ENCODE assay signal across 19 mouse cellular contexts in genomic region chr6:101212086-101212485, GRCm38 (mm10).
DNase-seq lines count a peak whose midpoint lies in the region; ATAC-seq lines count a peak whose summit lies in the region.
"Had no signal": no experiment of that assay in that cellular context is flagged by ENCODE, and none has a peak within 500 bp of the region (broad histone marks: within the 10 kb centered on the region; RNA-seq: fewer than 3 reads in every experiment).

No protein-coding gene starts in this region.

- no peaks in the 10 kb centered on the region; the same call in 1 of the 2 replicates for H3K27me3 ChIP-seq in forebrain, embryonic 16.5 days (replicated peaks; ENCODE audit: control insufficient read depth, insufficient read depth, low read length)
- H3K27me3 ChIP-seq in forebrain, embryonic 11.5 days (ENCODE audit: control insufficient read depth, insufficient read depth, low read length) = no peaks in the 10 kb centered on the region
- H3K27me3 ChIP-seq in midbrain, embryonic 11.5 days (ENCODE audit: control insufficient read depth, insufficient read depth, low read length) = no peaks in the 10 kb centered on the region
- H3K27me3 ChIP-seq in midbrain, embryonic 10.5 days (ENCODE audit: low read depth, poor library complexity, severe bottlenecking) = no peaks in the 10 kb centered on the region; the same call in 1 of the 2 replicates
- H3K27me3 ChIP-seq in midbrain, embryonic 14.5 days (ENCODE audit: control insufficient read depth, insufficient read depth, low read length) = no peaks in the 10 kb centered on the region
- H3K27me3 ChIP-seq: embryonic facial prominence, embryonic 15.5 days; heart, embryonic 12.5 days had no signal

- no peaks in the 10 kb centered on the region for H3K9me3 ChIP-seq in forebrain, embryonic 16.5 days (ENCODE audit: control insufficient read depth, low read length)
- no peaks in the 10 kb centered on the region for H3K9me3 ChIP-seq in forebrain, embryonic 11.5 days (ENCODE audit: control insufficient read depth, low read length)
- H3K9me3 ChIP-seq in midbrain, embryonic 11.5 days (ENCODE audit: control insufficient read depth, low read length) = no peaks in the 10 kb centered on the region
- H3K9me3 ChIP-seq in midbrain, embryonic 10.5 days (replicated peaks) = no peaks in the 10 kb centered on the region
- H3K9me3 ChIP-seq in midbrain, embryonic 14.5 days (ENCODE audit: control insufficient read depth, low read length) = no peaks in the 10 kb centered on the region
- H3K9me3 ChIP-seq: embryonic facial prominence, embryonic 15.5 days; heart, embryonic 12.5 days had no signal

- no peak overlapping the region for H3K4me2 ChIP-seq in forebrain, embryonic 16.5 days (ENCODE audit: low read length)
- H3K4me2 ChIP-seq in forebrain, embryonic 11.5 days (ENCODE audit: low read depth, low read length, severe bottlenecking) = no peak overlapping the region
- H3K4me2 ChIP-seq in midbrain, embryonic 11.5 days = no peak overlapping the region
- no peak overlapping the region for H3K4me2 ChIP-seq in midbrain, embryonic 14.5 days (ENCODE audit: low read length)
- H3K4me2 ChIP-seq: embryonic facial prominence, embryonic 15.5 days; heart, embryonic 12.5 days; hindbrain, embryonic 14.5 days had no signal

- no peak for ATAC-seq in forebrain, embryonic 16.5 days
- ATAC-seq in forebrain, embryonic 11.5 days (replicated peaks; ENCODE audit: low FRiP score) = no peak
- ATAC-seq in midbrain, embryonic 11.5 days (ENCODE audit: low FRiP score) = no peak
- ATAC-seq in midbrain, embryonic 14.5 days (ENCODE audit: low FRiP score, low TSS enrichment) = no peak
- ATAC-seq: inflammation-experienced regulatory T-cells, adult 6 months; intestine, postnatal 0 days had no signal

- WGBS in forebrain, embryonic 16.5 days = 77% methylated on average over 6 of the region's 6 CpGs
- whole genome bisulfite sequencing in forebrain, embryonic 11.5 days = 92% methylated on average over 6 of the region's 6 CpGs
- 92% methylated on average over 6 of the region's 6 CpGs for WGBS in midbrain, embryonic 11.5 days
- 92% methylated on average over 6 of the region's 6 CpGs for WGBS in midbrain, embryonic 10.5 days
- 94% methylated on average over 6 of the region's 6 CpGs for WGBS in midbrain, embryonic 14.5 days

- no peaks in the 10 kb centered on the region for H3K36me3 ChIP-seq in forebrain, embryonic 16.5 days (ENCODE audit: control insufficient read depth, insufficient read depth)
- H3K36me3 ChIP-seq in forebrain, embryonic 11.5 days (ENCODE audit: control insufficient read depth, insufficient read depth, low read length) = no peaks in the 10 kb centered on the region
- no peaks in the 10 kb centered on the region for H3K36me3 ChIP-seq in midbrain, embryonic 11.5 days (ENCODE audit: control insufficient read depth, insufficient read depth, low read length)
- no peaks in the 10 kb centered on the region for H3K36me3 ChIP-seq in midbrain, embryonic 10.5 days
- H3K36me3 ChIP-seq in midbrain, embryonic 14.5 days (ENCODE audit: control insufficient read depth, insufficient read depth, low read length) = no peaks in the 10 kb centered on the region
- H3K36me3 ChIP-seq: embryonic facial prominence, embryonic 15.5 days; heart, embryonic 12.5 days had no signal

- H3K4me1 ChIP-seq in forebrain, embryonic 16.5 days (replicated peaks; ENCODE audit: control insufficient read depth, insufficient read depth, low read length) = peaks cover 37% of the 10 kb centered on the region
- H3K4me1 ChIP-seq in forebrain, embryonic 11.5 days (replicated peaks; ENCODE audit: control insufficient read depth, insufficient read depth, low read length) = no peaks in the 10 kb centered on the region
- H3K4me1 ChIP-seq in midbrain, embryonic 11.5 days (ENCODE audit: control insufficient read depth, insufficient read depth, low read length) = no peaks in the 10 kb centered on the region
- peaks cover 13% of the 10 kb centered on the region for H3K4me1 ChIP-seq in midbrain, embryonic 10.5 days
- no peaks in the 10 kb centered on the region for H3K4me1 ChIP-seq in midbrain, embryonic 14.5 days (ENCODE audit: control insufficient read depth, insufficient read depth, low read length)

- H3K27ac ChIP-seq in forebrain, embryonic 16.5 days (ENCODE audit: low read length) = peak overlapping the region; percentile 77
- no peak overlapping the region for H3K27ac ChIP-seq in forebrain, embryonic 11.5 days (ENCODE audit: low read depth, low read length)
- no peak overlapping the region for H3K27ac ChIP-seq in midbrain, embryonic 11.5 days (ENCODE audit: low read depth, low read length)
- H3K27ac ChIP-seq in midbrain, embryonic 10.5 days (replicated peaks) = no peak overlapping the region
- H3K27ac ChIP-seq in midbrain, embryonic 14.5 days (replicated peaks; ENCODE audit: low read depth, low read length) = 0 out of 2 replicates have a peak overlapping the region, but pooled peaks have one; percentile 26
- H3K27ac ChIP-seq: embryonic facial prominence, embryonic 15.5 days; gastrocnemius, adult 2 months; hindbrain, embryonic 14.5 days had no signal

- H3K4me3 ChIP-seq in forebrain, embryonic 16.5 days (replicated peaks; ENCODE audit: low read length) = no peak overlapping the region
- no peak overlapping the region for H3K4me3 ChIP-seq in forebrain, embryonic 11.5 days (ENCODE audit: low read depth, low read length)
- H3K4me3 ChIP-seq in midbrain, embryonic 11.5 days (ENCODE audit: low read depth, low read length) = no peak overlapping the region
- H3K4me3 ChIP-seq in midbrain, embryonic 10.5 days = no peak overlapping the region
- H3K4me3 ChIP-seq in midbrain, embryonic 14.5 days (replicated peaks; ENCODE audit: low read depth, low read length) = no peak overlapping the region
- H3K4me3 ChIP-seq: embryonic facial prominence, embryonic 15.5 days; erythroblast, embryonic 14.5 days; gastrocnemius, adult 2 months; heart, embryonic 12.5 days had no signal

- peak; percentile 55 to 59 for DNase-seq in cerebellum, postnatal 14 days
- DNase-seq in cerebellum, adult 11 months = no peak
- DNase-seq in forebrain, embryonic 11.5 days (ENCODE audit: low spot score) = no peak
- DNase-seq in midbrain, embryonic 11.5 days (ENCODE audit: low spot score, missing footprints) = peak; percentile 44
- DNase-seq in midbrain, embryonic 10.5 days (ENCODE audit: low spot score) = no peak
- no peak for DNase-seq in midbrain, embryonic 14.5 days
- no peak for DNase-seq in c-Kit-positive CD71-positive TER-119-positive erythroid progenitor cells, embryonic 14.5 days (ENCODE audit: low spot score)
- DNase-seq: adrenal gland, postnatal 10 days; embryo, embryonic 11 days; gastrocnemius, adult 2 months; gastrocnemius, postnatal 25 days; kidney, adult 8-10 months had no signal

- H3K9ac ChIP-seq in forebrain, embryonic 16.5 days (replicated peaks; ENCODE audit: low read depth, low read length) = no peak overlapping the region
- H3K9ac ChIP-seq in forebrain, embryonic 11.5 days (ENCODE audit: low read length) = no peak overlapping the region
- no peak overlapping the region for H3K9ac ChIP-seq in midbrain, embryonic 11.5 days (ENCODE audit: low read length)
- H3K9ac ChIP-seq in midbrain, embryonic 14.5 days (replicated peaks; ENCODE audit: low read length) = no peak overlapping the region
- H3K9ac ChIP-seq: embryonic facial prominence, embryonic 15.5 days; heart, embryonic 12.5 days; hindbrain, embryonic 14.5 days had no signal

Comparison
In these comparisons a context has a peak if more than half of its experiments do, and no peak if none do; other contexts are left out.
1. DNase-seq: peak in cerebellum, postnatal 14 days (2 of 2) and midbrain, embryonic 11.5 days (single experiment); none in cerebellum, adult 11 months (single experiment), forebrain, embryonic 11.5 days (single experiment), midbrain, embryonic 10.5 days (single experiment), midbrain, embryonic 14.5 days (single experiment) and c-Kit-positive CD71-positive TER-119-positive erythroid progenitor cells, embryonic 14.5 days (single experiment).
2. H3K27ac ChIP-seq: peak in forebrain, embryonic 16.5 days (single experiment) and midbrain, embryonic 14.5 days (single experiment); none in forebrain, embryonic 11.5 days (single experiment), midbrain, embryonic 11.5 days (single experiment) and midbrain, embryonic 10.5 days (single experiment).